Mouse (Mus musculus): ENCODE results near the gene Ndufa7. TPM values are rescaled to one million over a fixed set of nuclear protein-coding genes. Genes with fewer than 3 reads are reported as not detected.

Ndufa7 gene
- polyA plus RNA-seq (2017; shearing (Covaris generic)): 100 to 1,000 TPM; 336 to 377 TPM

DNA sequence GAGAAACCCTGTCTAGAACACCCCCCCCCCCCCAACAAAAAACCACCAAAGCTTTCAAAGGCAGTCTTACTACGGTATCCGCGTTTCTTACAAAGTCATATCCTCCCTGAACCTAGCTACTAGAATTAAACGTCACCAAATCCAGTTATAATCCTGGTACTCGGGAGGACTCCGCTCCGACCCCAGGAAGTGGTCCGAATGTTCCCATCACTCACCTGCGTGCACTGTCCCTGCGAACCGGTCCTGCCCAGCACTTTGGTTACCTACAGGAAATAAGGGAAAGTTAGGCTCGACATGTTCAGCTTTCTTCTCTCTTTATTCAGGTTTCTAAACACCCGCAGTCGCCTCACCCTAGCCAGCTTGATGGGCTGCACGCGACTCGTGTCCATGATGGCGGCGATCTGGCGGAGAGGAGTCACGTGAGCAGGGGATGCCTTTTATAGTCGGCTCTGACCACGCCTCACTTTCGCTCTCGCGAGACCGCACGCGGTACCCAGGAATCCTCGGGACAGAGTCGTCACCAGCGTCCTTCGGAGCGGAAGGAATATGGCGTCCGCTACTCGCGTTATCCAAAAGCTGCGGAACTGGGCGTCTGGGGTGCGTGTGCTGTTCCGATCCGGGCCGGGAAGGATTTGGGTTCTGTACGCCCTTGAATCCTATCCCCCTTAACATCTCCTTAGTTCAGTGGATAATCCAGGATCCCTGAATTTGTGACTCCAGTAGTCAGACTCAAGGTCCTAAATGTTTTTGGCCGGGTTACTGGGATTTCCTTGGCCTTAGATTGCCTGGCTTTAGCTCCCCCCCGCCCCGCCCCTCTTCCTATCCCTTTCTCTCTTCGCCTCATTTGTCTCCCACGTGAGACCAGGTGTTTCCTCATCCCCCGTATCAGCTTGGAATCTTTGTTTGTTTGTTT lies at the start of gene Ndufa7, which contains the start of gene Rps28:
Gene Ndufa7 (plus strand): TSS at position 489 of the 913 bp plus-strand sequence.
Gene Rps28 (minus strand): TSS at position 479 of the 913 bp plus-strand sequence.

DNA sequence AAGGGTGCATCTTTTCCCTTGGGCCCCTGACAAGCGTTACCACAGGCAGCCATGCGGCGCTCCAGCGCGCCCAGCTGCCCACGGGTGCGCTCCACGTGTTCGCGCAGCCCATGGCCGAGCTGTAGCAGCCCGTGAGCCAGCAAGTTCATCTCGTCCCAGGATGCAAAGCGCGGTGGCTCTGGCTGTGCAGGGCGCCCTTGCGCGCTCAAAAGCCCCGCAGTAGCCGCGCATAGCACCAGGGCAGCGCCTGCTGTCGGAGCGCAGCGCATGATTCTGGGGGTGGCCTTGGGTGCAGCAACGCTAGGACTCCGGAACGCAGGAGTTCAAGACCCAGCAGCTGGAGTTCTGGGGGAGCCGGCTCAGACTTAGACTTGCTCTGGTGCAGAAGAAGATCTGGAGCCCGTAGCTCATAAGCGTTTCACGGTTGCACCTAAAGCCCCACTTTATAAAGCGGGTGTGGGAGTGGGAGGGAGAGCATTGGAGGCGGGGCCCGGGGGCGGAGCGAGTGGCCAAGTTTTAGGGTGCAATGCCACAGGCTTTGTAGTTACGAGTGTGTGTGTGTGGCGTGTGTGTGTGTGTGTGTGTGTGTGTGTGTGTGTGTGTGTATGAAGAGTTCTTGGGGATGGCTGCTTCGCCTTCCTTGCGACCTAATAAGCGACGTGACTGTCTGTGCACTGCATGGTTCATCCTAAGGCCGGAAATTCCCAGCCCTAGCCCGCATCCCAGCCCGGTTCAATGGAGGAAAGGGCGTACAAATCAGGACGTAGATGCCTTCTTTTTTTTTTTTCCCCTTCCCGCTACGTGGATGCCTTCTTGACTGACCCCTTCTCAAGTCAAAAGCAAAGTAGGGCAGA lies 43.0 kb upstream of the Ndufa7 start, which contains the start of gene Angptl4:
Gene Angptl4 (minus strand): TSS at position 707 of the 854 bp plus-strand sequence.

DNA sequence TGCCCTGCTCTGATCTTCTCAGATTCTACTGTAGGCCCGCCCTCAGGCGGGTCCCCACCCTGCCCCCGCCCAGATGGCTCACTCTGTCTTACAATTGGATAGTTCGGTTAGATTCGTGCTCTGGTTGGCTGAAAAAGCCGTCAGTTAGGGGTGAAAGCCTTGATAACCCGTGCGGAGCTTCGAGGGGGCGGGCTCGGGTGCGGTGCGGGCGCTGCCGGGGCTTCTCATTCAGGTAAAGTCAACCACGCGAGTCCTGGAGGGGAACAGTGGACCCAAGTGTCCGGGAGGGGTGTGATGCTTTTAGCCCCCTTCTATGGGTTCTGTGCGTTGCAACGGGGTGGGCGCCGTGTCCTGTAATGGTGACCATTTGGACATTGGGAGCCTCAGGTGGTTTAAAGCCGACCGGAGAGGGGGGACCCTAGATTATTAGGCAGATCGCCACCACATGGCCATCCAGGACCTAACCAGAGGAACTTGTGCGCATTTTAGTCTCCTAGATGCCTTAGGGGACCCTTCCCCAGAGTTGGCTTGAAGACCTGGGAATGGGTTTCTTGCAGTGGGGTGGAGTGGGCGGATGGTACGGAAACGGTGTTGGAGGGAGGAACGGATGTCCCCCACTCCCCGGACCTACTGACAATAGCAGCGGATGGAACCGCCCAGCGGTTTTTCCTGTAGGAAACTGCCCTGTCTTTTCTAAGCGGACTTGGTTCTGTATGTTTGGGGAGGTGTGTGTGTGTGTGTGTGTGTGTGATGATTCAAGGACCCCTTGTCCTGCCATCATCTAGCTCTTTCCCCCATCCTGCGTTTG lies 13.8 kb upstream of the Ndufa7 start, which contains the start of gene Kank3:
Gene Kank3 (plus strand): TSS at position 186 of the 808 bp plus-strand sequence.

GRCm38 (mm10) chr17:33842966-33843795 lies 18.8 kb downstream of the Ndufa7 start, which contains the start of gene Cd320:
TSS of gene Cd320 (plus strand) at chr17:33843091.

GRCm38 (mm10) chr17:33873537-33873936 lies 49.2 kb downstream of the Ndufa7 start, which contains the start of gene Gm7029:
TSS of gene Gm7029 (plus strand) at chr17:33873837.

Other genes starting within 250 kb of the Ndufa7 start
- gene Zfp414, start 195.5 kb upstream of the Ndufa7 start, polyA plus RNA-seq (2017; shearing (Covaris generic)): 10 to 100 TPM; 63.4 to 90.3 TPM
- 1 to 10 TPM in 1 of 2 experiments, under 1 TPM in 1; 0.37 to 1.2 TPM for gene Pram1, start 186.5 kb upstream of the Ndufa7 start, polyA plus RNA-seq (2017; shearing (Covaris generic))
- gene Hnrnpm, start 137.7 kb upstream of the Ndufa7 start, polyA plus RNA-seq (2017; shearing (Covaris generic)): 100 to 1,000 TPM; 292 to 345 TPM
- gene March2, start 105.9 kb upstream of the Ndufa7 start, polyA plus RNA-seq (2017; shearing (Covaris generic)): 100 to 1,000 TPM; 115 to 135 TPM
- gene Rab11b, start 64.0 kb upstream of the Ndufa7 start, polyA plus RNA-seq (2017; shearing (Covaris generic)): 100 to 1,000 TPM; 257 to 293 TPM
- gene Angptl4, start 42.7 kb upstream of the Ndufa7 start, polyA plus RNA-seq (2017; shearing (Covaris generic)): 1 to 10 TPM; 2.2 to 9.0 TPM
- gene Kank3, start 14.1 kb upstream of the Ndufa7 start, polyA plus RNA-seq (2017; shearing (Covaris generic)): 1 to 10 TPM; 5.5 to 8.4 TPM
- gene Rps28, start within 50 bp of the Ndufa7 start, polyA plus RNA-seq (2017; shearing (Covaris generic)): 1,000 to 10,000 TPM in 1 of 2 experiments, 100 to 1,000 TPM in 1; 711 to 1,323 TPM
- gene Cd320, start 18.5 kb downstream of the Ndufa7 start, polyA plus RNA-seq (2017; shearing (Covaris generic)): 10 to 100 TPM; 10.3 to 32.6 TPM
- gene Gm7029, start 49.3 kb downstream of the Ndufa7 start, polyA plus RNA-seq (2017; shearing (Covaris generic)): not detected
- gene Kifc1, start 66.1 kb downstream of the Ndufa7 start, polyA plus RNA-seq (2017; shearing (Covaris generic)): 10 to 100 TPM in 1 of 2 experiments, 1 to 10 TPM in 1; 5.4 to 10.0 TPM
- gene Platr17, start 80.6 kb downstream of the Ndufa7 start, polyA plus RNA-seq (2017; shearing (Covaris generic)): 1 to 10 TPM; 3.2 to 8.3 TPM
- gene Daxx, start 84.8 kb downstream of the Ndufa7 start, polyA plus RNA-seq (2017; shearing (Covaris generic)): 100 to 1,000 TPM; 126 to 129 TPM
- gene Tapbp, start 91.3 kb downstream of the Ndufa7 start, polyA plus RNA-seq (2017; shearing (Covaris generic)): 100 to 1,000 TPM; 650 to 721 TPM
- 10 to 100 TPM; 18.2 to 18.6 TPM for gene Zbtb22, start 91.3 kb downstream of the Ndufa7 start, polyA plus RNA-seq (2017; shearing (Covaris generic))
- 100 to 1,000 TPM; 109 to 112 TPM for gene Rgl2, start 105.0 kb downstream of the Ndufa7 start, polyA plus RNA-seq (2017; shearing (Covaris generic))
- gene Pfdn6, start 115.8 kb downstream of the Ndufa7 start, polyA plus RNA-seq (2017; shearing (Covaris generic)): 100 to 1,000 TPM; 145 to 156 TPM
- gene Wdr46, start 116.1 kb downstream of the Ndufa7 start, polyA plus RNA-seq (2017; shearing (Covaris generic)): 10 to 100 TPM; 46.5 to 72.2 TPM
- gene B3galt4, start 126.9 kb downstream of the Ndufa7 start, polyA plus RNA-seq (2017; shearing (Covaris generic)): 10 to 100 TPM; 37.5 to 47.5 TPM
- 10 to 100 TPM; 61.1 to 66.8 TPM for gene Vps52, start 131.2 kb downstream of the Ndufa7 start, polyA plus RNA-seq (2017; shearing (Covaris generic))
- 1,000 to 10,000 TPM; 1,636 to 3,186 TPM for gene Rps18, start 131.4 kb downstream of the Ndufa7 start, polyA plus RNA-seq (2017; shearing (Covaris generic))
- gene H2-K1, start 175.8 kb downstream of the Ndufa7 start, polyA plus RNA-seq (2017; shearing (Covaris generic)): over 10,000 TPM; 11,900 to 12,872 TPM
- gene Ring1, start 200.1 kb downstream of the Ndufa7 start, polyA plus RNA-seq (2017; shearing (Covaris generic)): 10 to 100 TPM; 27.7 to 36.2 TPM
- gene H2-Ke6, start 203.5 kb downstream of the Ndufa7 start, polyA plus RNA-seq (2017; shearing (Covaris generic)): 100 to 1,000 TPM; 183 to 346 TPM
- gene Slc39a7, start 207.1 kb downstream of the Ndufa7 start, polyA plus RNA-seq (2017; shearing (Covaris generic)): 10 to 100 TPM; 80.0 to 90.9 TPM
- 10 to 100 TPM; 43.3 to 60.3 TPM for gene Rxrb, start 207.2 kb downstream of the Ndufa7 start, polyA plus RNA-seq (2017; shearing (Covaris generic))
- 1 to 10 TPM in 1 of 2 experiments, under 1 TPM in 1; 0.86 to 1.7 TPM for gene Col11a2, start 214.9 kb downstream of the Ndufa7 start, polyA plus RNA-seq (2017; shearing (Covaris generic))

All from activated CD4-positive, CD25-positive, alpha-beta regulatory T cell (primary cell).